Mouse (Mus musculus) heart, postnatal 0 days (tissue): Measurements from ENCODE around the gene Nr4a3. TPM values are rescaled to one million over a fixed set of nuclear protein-coding genes. Genes with fewer than 3 reads are reported as not detected.

Source experiments
- ATAC-seq: fragments of 200-750 bp; cut with Nextera tagmentation; 2 replicates; pipeline ENCODE4 v1.8.0; 2017; ENCODE audit warnings: low read depth, moderate number of reproducible peaks, moderate library complexity; ENCODE audit not compliant: insufficient read depth
- DNase-seq: peaks from one replicate; pipeline ENCODE4 v3.0.0-alpha.2; 2016; ENCODE audit warnings: low spot score
- H3K27ac ChIP-seq: fragments of 300-500 bp; sonication (generic); 2 replicates; pipeline ENCODE4 v1.5.1; 2014; ENCODE audit warnings: low read depth, mild to moderate bottlenecking
- H3K27me3 ChIP-seq: fragments of 300-500 bp; sonication (generic); 2 replicates; pipeline ENCODE4 v1.6.1; 2014; ENCODE audit warnings: low read length, mixed read lengths; ENCODE audit not compliant: control insufficient read depth, insufficient read depth
- H3K36me3 ChIP-seq: fragments of 300-500 bp; sonication (generic); replicated peaks from 2 replicates; pipeline ENCODE4 v1.6.1; 2014; ENCODE audit warnings: low read length, mixed read lengths; ENCODE audit not compliant: control insufficient read depth, insufficient read depth
- H3K4me1 ChIP-seq: fragments of 300-500 bp; sonication (generic); 2 replicates; pipeline ENCODE4 v1.6.1; 2014; ENCODE audit warnings: antibody characterized with exemption; ENCODE audit not compliant: control insufficient read depth, insufficient read depth
- H3K4me2 ChIP-seq: fragments of 300-500 bp; sonication (generic); 2 replicates; pipeline ENCODE4 v1.6.1; 2014; ENCODE audit warnings: low read depth, mild to moderate bottlenecking, low read length, moderate library complexity
- H3K4me3 ChIP-seq: fragments of 300-500 bp; sonication (generic); 2 replicates; pipeline ENCODE4 v1.5.1; 2014; ENCODE audit warnings: low read depth, low read length
- H3K9ac ChIP-seq: fragments of 300-500 bp; sonication (generic); replicated peaks from 2 replicates; pipeline ENCODE4 v1.6.1; 2014; ENCODE audit warnings: low read depth, low read length, mixed read lengths
- H3K9me3 ChIP-seq: fragments of 300-500 bp; sonication (generic); replicated peaks from 2 replicates; pipeline ENCODE4 v1.6.1; 2016; ENCODE audit warnings: low read length; ENCODE audit not compliant: control insufficient read depth
- CTCF ChIP-seq: IDR thresholded peaks from 2 replicates; pipeline ENCODE4 v1.5.1; 2016; ENCODE audit warnings: antibody characterized with exemption, control low read depth, low read depth
- EP300 ChIP-seq: IDR thresholded peaks from 2 replicates; pipeline ENCODE4 v1.6.1; 2016; ENCODE audit warnings: antibody characterized with exemption, low read depth
- WGBS: fragments of 180-500 bp; shearing (Covaris S2); extraction: QIAGEN DNeasy Blood & Tissue Kit; methylation state at CpG from one replicate; pipeline ENCODE4 v1.1.7; 2014; 5-methylcytosine and 5-hydroxymethylcytosine counted together
- polyA plus RNA-seq: library from polyadenylated mRNA; unstranded; fragments of >200 nt; fragmentation: Nextera tagmentation; extraction: Ambion mirVana; gene quantifications from 2 replicates; pipeline ENCODE4 v1.2.1, GENCODE M21; 2015
- total RNA-seq: library from RNA; depleted of rRNA; stranded (reverse); fragments of >200 nt; gene quantifications from 2 replicates; pipeline ENCODE4 v1.2.3, GENCODE M21; 2014; ENCODE audit warnings: low replicate concordance

Gene Nr4a3
- total and polyA plus RNA-seq, 2 experiments from 2014 or later = 0.30 to 5.3 TPM

DNA sequence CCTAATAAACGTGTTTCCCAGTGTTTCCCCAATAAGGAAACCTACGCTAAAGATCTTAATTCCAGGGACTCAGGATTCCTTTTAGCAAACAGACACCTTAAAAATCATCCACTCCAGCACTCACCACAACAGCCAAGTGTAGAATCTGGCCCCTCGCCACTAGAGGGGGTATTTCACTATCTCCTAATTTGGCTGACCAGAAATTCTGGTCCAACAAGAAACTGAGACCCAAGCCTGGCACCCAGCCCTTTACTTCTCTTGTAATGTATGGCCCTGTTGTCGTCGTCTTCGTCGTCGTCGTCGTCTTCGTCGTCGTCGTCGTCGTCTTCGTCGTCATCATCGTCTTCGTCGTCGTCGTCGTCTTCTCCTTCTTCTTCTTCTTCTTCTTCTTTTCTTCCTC lies 15.3 kb upstream of the Nr4a3 start:
- H3K4me3 ChIP-seq = no peak overlapping the region
- no peaks in the 10 kb centered on the region for H3K9me3 ChIP-seq
- WGBS = 76% methylated on average over 24 of the region's 24 CpGs
- H3K4me2 ChIP-seq = no peak overlapping the region
- H3K9ac ChIP-seq = no peak overlapping the region
- no peak for ATAC-seq
- TF ChIP-seq EP300 = no peak
- TF ChIP-seq CTCF = peak; percentile 36
- no peaks in the 10 kb centered on the region for H3K27me3 ChIP-seq
- no peaks in the 10 kb centered on the region for H3K4me1 ChIP-seq
- no peak overlapping the region for H3K27ac ChIP-seq
- H3K36me3 ChIP-seq = 0 out of 2 replicates have a peak, but pooled peaks cover 4% of the 10 kb centered on the region
- DNase-seq = no peak

DNA sequence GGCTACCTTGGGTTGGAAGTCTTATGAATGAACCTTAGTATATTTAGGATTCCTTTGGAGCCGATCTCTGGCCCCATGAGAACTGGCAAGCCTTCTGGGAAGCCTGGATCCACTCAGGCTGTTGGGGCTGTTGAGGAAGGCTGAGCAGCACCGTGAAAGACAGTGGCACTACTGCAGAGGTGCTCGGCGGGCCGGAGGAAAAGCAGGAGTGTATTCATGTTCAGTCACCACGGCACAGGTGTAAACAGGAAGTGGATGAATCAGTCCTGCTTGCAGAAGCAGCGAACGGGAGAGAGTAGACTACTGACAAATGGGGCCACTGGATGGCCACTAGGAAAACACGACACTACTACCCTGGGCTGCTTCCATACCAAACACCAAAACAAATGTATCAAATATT lies 10.7 kb upstream of the Nr4a3 start:
- H3K9ac ChIP-seq = no peak overlapping the region
- no peak overlapping the region for H3K4me3 ChIP-seq
- H3K9me3 ChIP-seq = no peaks in the 10 kb centered on the region
- H3K27me3 ChIP-seq = no peaks in the 10 kb centered on the region
- no peak overlapping the region for H3K4me2 ChIP-seq
- no peaks in the 10 kb centered on the region for H3K4me1 ChIP-seq
- ATAC-seq = no peak
- no peak for TF ChIP-seq EP300
- 81% methylated on average over 9 of the region's 9 CpGs for WGBS
- no peak overlapping the region for H3K27ac ChIP-seq
- H3K36me3 ChIP-seq = no peaks in the 10 kb centered on the region
- DNase-seq = no peak

DNA sequence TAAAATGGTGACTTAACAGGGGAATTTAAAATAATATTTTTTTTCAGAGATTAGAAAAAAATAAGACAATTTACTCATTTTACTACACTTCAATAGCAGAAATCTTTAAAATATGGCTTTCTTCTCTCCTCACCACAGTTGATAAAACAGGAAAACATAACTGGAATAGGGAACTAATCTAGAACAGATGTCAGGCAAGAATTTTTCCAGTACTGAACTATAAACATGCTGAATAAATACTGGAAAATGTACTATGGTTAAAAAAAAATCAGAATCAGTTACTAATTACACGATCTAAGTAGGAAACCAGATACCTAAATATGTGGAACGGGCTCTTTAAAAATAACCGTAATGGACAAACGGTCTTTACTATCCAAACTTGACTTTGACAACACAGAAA lies 7.3 kb upstream of the Nr4a3 start:
- H3K27me3 ChIP-seq = no peaks in the 10 kb centered on the region
- H3K4me1 ChIP-seq = peaks cover 7% of the 10 kb centered on the region
- DNase-seq (no peak), ATAC-seq (no peak)
- no peak overlapping the region for H3K4me3 ChIP-seq
- no peak overlapping the region for H3K4me2 ChIP-seq
- TF ChIP-seq CTCF = no peak
- TF ChIP-seq EP300 = no peak
- H3K36me3 ChIP-seq = no peaks in the 10 kb centered on the region
- no peak overlapping the region for H3K9ac ChIP-seq
- no peaks in the 10 kb centered on the region for H3K9me3 ChIP-seq
- 82% methylated on average over 4 of the region's 4 CpGs for WGBS
- no peak overlapping the region for H3K27ac ChIP-seq

DNA sequence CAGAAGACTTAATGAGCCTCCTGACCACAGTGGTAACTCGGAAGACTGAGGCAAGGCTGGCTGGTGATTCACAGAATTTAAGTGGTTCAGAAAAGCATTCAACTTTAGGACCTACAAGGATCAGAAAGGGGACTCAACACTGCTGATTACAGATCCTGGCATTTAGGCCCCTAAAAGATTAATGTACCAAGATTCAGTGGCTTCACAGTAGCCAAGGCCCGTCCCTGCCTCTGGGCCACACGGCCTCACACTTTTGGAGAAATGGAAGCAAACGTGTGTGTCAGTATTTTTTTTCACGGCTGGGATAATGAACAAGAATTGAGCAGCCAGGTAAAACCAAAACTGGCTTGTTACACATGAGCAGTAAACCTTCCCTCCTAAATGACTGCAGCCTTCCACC lies 6.1 kb upstream of the Nr4a3 start:
- Histone ChIP-seq H3K4me3 (no peak overlapping the region), H3K9me3 (no peaks in the 10 kb centered on the region), H3K27me3 (no peaks in the 10 kb centered on the region), H3K27ac (no peak overlapping the region), H3K4me2 (no peak overlapping the region), H3K4me1 (peaks cover 7% of the 10 kb centered on the region), H3K9ac (no peak overlapping the region), H3K36me3 (no peaks in the 10 kb centered on the region)
- ATAC-seq = no peak
- WGBS = 88% methylated on average over 5 of the region's 5 CpGs
- TF ChIP-seq CTCF (no peak), EP300 (no peak)
- DNase-seq = no peak

DNA sequence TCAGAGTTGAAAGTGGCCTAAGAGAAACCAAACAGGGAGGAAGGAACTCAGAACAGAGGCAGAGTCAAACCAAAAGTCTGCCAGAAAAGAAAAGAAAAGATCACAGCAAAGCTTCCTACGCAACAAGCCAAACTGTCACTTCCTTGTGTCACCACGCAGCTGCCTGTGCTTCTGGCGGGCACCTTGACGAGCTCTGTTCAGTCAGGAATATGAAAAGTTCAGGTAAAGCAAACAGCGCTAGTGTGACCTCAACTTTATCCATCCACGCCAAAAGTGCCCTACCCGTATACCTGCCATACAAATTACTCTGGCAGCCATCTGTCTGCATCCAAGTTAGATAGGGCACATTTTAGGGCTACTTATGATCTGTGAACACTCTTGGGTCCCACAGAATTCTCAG lies 5.2 kb upstream of the Nr4a3 start:
- H3K4me1 ChIP-seq = peaks cover 7% of the 10 kb centered on the region
- no peak for TF ChIP-seq CTCF
- no peak for TF ChIP-seq EP300
- WGBS = 81% methylated on average over 7 of the region's 7 CpGs
- H3K4me2 ChIP-seq = no peak overlapping the region
- no peak for ATAC-seq
- no peak for DNase-seq
- no peaks in the 10 kb centered on the region for H3K36me3 ChIP-seq
- no peaks in the 10 kb centered on the region for H3K27me3 ChIP-seq
- H3K4me3 ChIP-seq = no peak overlapping the region
- no peak overlapping the region for H3K9ac ChIP-seq
- no peak overlapping the region for H3K27ac ChIP-seq
- no peaks in the 10 kb centered on the region for H3K9me3 ChIP-seq

DNA sequence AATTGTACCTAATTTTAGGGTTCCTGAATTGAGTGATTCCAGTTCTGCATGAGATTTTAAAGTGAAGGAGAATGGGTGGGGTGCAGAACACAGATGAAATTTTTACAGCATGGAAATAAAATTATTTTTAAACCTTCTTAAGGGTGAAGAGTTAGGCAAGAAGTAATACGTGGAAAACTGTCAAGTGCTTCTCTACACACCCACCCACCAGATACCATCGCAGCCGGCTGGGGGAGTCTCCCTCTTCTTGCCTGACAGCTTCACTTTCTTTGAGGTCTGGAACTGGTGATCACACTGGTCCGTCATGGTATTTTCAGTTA lies 2.5 kb upstream of the Nr4a3 start:
- WGBS = 0% methylated on average over 4 of the region's 4 CpGs
- TF ChIP-seq CTCF = no peak
- no peak for TF ChIP-seq EP300
- Histone ChIP-seq H3K27ac (peak overlapping the region; percentile 98), H3K9ac (peak overlapping the region; percentile 76), H3K9me3 (no peaks in the 10 kb centered on the region), H3K4me2 (peak overlapping the region; percentile 68), H3K27me3 (peaks cover 2% of the 10 kb centered on the region), H3K4me3 (peak overlapping the region; percentile 71), H3K4me1 (peaks cover 14% of the 10 kb centered on the region), H3K36me3 (no peaks in the 10 kb centered on the region)
- peak; percentile 40 for DNase-seq
- no peak for ATAC-seq
